Mouse (Mus musculus) CD4-positive naive resting alpha-beta T cell, adult 57 days (primary cell): ENCODE data around the gene Gm3618. TPM values are rescaled to one million over a fixed set of nuclear protein-coding genes. Genes with fewer than 3 reads are reported as not detected.

Experiments used
- total RNA-seq: library from RNA; stranded (reverse); gene quantifications from one replicate; pipeline ENCODE4 v1.2.4, GENCODE M21; 2023

Gene Gm3618
- not detected for total RNA-seq

DNA sequence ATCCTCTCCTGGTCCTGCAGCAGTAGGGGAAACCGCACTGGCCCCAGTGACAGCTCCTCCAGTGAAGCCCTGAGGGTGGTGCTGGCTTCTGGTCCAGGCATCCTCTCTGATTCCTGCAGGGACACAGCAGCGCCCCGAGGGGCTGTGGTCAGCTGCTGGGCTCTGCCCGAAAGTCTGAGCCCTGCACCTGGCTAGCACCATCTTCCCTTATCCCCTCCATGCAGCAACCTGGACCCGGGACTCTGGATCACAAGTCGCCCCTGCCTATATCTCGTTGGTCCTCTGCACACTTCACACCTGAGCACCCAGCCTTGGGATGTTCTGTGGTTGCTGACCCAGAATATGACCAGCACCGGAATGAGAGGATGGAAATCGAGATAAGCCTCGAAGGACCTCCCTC is at the start of gene Gm3618:
TSS of gene Gm3618 (minus strand) at position 101 of the 400 bp plus-strand sequence.

DNA sequence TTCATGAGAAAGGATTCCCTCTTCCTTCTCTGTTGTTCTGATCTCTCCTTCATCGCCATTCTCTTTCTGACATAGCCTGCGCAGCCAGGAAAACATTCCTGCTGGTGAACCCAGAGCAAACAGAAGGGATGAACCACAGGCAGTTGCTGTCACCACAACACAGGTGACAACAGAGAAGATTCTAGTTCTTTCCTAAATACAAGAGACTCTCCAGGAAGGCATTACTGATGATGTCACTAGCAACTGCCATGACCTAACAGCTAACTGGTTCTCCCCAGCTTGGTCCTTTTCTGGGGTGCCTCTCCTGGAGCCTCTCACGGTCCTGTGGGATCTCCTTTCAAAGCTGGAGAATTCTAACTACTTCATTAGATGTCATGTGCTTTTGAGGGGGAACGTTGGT is 46.7 kb upstream of the Gm3618 start, which contains the start of gene Gm16440:
TSS of gene Gm16440 (minus strand) at position 101 of the 400 bp plus-strand sequence.

DNA sequence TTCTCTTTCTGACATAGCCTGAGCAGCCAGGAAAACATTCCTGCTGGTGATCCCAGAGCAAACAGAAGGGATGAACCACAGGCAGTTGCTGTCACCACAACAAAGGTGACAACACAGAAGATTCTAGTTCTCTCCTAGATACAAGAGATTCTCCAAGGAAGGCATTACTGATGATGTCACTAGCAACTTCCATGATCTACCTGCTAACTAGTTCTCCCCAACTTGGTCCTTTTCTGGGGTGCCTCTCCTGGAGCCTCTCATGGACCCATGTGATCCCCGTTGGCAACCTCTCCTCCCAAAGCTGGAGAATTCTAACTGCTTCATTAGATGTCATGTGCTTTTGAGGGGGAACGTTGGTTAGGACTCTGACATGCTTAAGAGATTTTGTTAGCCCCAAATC is 38.7 kb downstream of the Gm3618 start, which contains the start of gene Gm21103:
TSS of gene Gm21103 (minus strand) at position 101 of the 400 bp plus-strand sequence.

DNA sequence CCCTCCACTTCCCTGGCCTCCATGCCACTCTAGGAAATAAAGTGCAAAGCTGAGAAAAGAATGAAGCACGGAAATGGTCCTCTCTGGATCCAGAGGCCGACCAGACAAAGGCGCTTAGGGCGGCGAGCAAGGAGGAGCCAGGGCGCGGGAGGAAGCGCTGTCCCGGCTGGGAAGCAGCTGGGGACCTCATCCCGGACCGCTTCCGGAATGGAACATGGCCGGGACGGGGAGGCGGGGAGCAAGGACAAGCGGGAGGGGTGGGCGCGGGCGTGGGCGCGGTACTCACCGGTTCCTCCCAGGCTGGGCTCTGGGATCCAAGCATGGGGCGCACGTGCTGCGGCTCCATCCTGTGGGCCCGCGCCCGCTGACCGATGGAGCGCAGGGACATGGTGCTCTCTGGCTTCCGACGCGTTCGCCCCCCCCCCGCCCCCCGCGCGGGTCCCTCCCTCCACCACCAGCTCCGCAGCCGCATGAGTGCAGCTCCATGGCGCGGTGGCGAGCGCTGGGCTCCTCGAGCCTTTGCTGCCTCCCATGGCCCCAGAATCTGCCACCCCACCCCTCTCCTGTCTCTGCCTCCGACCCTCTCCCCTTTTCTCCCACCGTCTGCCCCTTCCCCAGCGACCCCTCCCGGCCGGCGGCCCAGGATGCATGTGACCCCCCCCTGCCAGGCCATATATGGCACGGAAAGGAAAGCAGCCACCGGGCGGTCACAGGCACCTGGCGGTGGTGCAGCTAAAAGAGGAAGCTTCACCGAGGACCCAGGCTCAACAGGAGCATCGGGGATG is 56.4 kb downstream of the Gm3618 start, which contains the start of gene Gm3411:
TSS of gene Gm3411 (minus strand) at position 320 of the 785 bp plus-strand sequence.

Other genes with a start within 250 kb of the Gm3618 start
- not detected for gene Gm8206, start 249.7 kb downstream of the Gm3618 start, total RNA-seq
- gene Gm3468, start 235.0 kb downstream of the Gm3618 start, total RNA-seq = not detected
- gene Gm3476, start 217.9 kb downstream of the Gm3618 start, total RNA-seq = not detected
- not detected for gene Gm21560, start 124.4 kb downstream of the Gm3618 start, total RNA-seq
- 0.83 TPM for gene Gm3411, start 56.4 kb downstream of the Gm3618 start, total RNA-seq
- not detected for gene Gm21103, start 38.8 kb downstream of the Gm3618 start, total RNA-seq
- gene Gm16440, start 46.6 kb upstream of the Gm3618 start, total RNA-seq = not detected
- gene Gm3591, start 68.8 kb upstream of the Gm3618 start, total RNA-seq = not detected
- not detected for gene Gm3594, start 100.9 kb upstream of the Gm3618 start, total RNA-seq
- not detected for gene Gm8356, start 193.6 kb upstream of the Gm3618 start, total RNA-seq
- not detected for gene Gm3629, start 246.9 kb upstream of the Gm3618 start, total RNA-seq